In the genomic region with DNA sequence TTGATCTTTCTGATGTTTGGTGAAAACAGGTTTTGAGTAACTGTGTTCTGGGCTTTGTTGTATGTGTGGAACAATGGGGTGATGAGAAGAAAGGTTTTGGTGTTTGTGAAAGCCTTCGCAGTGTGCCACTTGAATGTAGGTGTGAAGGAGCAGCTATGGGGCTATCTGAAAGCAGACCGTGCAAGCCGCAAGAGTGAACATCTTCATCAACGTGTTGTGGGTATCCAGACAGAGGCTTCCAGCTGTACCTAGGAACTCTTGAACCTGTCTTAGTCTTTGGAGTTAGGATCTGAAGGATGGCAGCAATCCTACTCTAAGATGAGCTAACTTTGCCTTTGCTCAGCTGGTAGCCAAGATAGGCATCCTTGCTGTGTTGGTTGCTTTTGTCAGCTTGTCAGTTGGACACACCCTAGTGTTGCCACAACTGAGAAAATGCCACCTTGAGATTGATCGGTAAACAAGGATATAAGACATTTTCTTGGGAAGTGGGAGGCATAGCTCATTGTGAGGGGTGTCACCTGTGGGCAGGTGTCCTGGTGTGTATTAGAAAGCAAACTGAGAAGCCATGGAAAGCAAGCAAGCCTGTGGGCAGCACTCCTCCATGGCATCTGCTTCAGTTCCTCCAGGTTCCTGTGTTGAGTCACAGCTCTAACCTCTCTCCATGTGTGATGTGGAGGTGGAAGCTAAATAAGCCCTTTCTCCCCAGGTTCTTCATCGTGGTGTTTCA, we compare ENCODE assay signal across 19 mouse cellular contexts. TPM values are rescaled to one million over a fixed set of nuclear protein-coding genes. Genes with fewer than 3 reads are reported as not detected.
DNase-seq lines count a peak whose midpoint lies in the region; ATAC-seq and TF ChIP-seq lines count a peak whose summit lies in the region.
"Had no signal": no experiment of that assay in that cellular context is flagged by ENCODE, and none has a peak within 500 bp of the region (broad histone marks: within the 10 kb centered on the region; RNA-seq: fewer than 3 reads in every experiment).

No protein-coding gene starts in this region.

- H3K36me3 ChIP-seq in midbrain, embryonic 13.5 days: peaks cover 63% of the 10 kb centered on the region
- peaks cover 39% of the 10 kb centered on the region for H3K36me3 ChIP-seq in midbrain, embryonic 16.5 days (ENCODE audit: control insufficient read depth, insufficient read depth, low read length)

- DNase-seq in layer of hippocampus, adult 9-11 months: peak; percentile 57
- no peak for DNase-seq in layer of hippocampus, postnatal 36 days
- peak; percentile 50 to 55 for DNase-seq in right cerebral cortex, postnatal 36 days (ENCODE audit: low spot score in 2 of 2)
- DNase-seq: cerebellum, postnatal 10 days; kidney, adult 18-20 months; kidney, postnatal 10 days; lung, postnatal 14 days; retina, postnatal 1 day; thymus, postnatal 25 days had no signal

- H3K4me2 ChIP-seq in midbrain, embryonic 13.5 days (replicated peaks): no peak overlapping the region
- no peak overlapping the region for H3K4me2 ChIP-seq in midbrain, embryonic 16.5 days (ENCODE audit: low read length)
- H3K4me2 ChIP-seq: heart, embryonic 11.5 days; hindbrain, embryonic 15.5 days; liver, embryonic 15.5 days had no signal

- no peak for ATAC-seq in midbrain, embryonic 13.5 days
- no peak for ATAC-seq in midbrain, embryonic 16.5 days
- no peak for ATAC-seq in erythroid progenitor cell, adult 5-6 weeks (replicated peaks; ENCODE audit: low FRiP score, poor library complexity, severe bottlenecking)
- ATAC-seq: CD4-positive, CD25-positive, alpha-beta regulatory T cell, adult 4 months had no signal

- TF ChIP-seq POLR2A in cortical plate, adult 2 months (IDR thresholded peaks at IDR 0.05; ENCODE audit: extremely low read depth, insufficient read depth, low read length): 0 out of 2 replicates have a peak, but pooled peaks have one; percentile 2

- peaks cover 41% of the 10 kb centered on the region for H3K4me1 ChIP-seq in midbrain, embryonic 13.5 days (replicated peaks)
- peaks cover 21% of the 10 kb centered on the region for H3K4me1 ChIP-seq in midbrain, embryonic 16.5 days (ENCODE audit: control insufficient read depth, insufficient read depth, low read length)
- peaks cover 11% of the 10 kb centered on the region for H3K4me1 ChIP-seq in cortical plate, adult 2 months (ENCODE audit: control insufficient read depth, insufficient read depth, low read length)

- H3K27me3 ChIP-seq in midbrain, embryonic 13.5 days: no peaks in the 10 kb centered on the region
- H3K27me3 ChIP-seq in midbrain, embryonic 16.5 days (ENCODE audit: control insufficient read depth, insufficient read depth, low read depth, low read length): no peaks in the 10 kb centered on the region
- H3K27me3 ChIP-seq: hindbrain, embryonic 15.5 days; liver, embryonic 15.5 days; megakaryocyte, embryonic 14.5 days had no signal

- no peaks in the 10 kb centered on the region for H3K9me3 ChIP-seq in midbrain, embryonic 13.5 days
- H3K9me3 ChIP-seq in midbrain, embryonic 16.5 days (replicated peaks; ENCODE audit: control insufficient read depth, low read length, poor library complexity, severe bottlenecking): no peaks in the 10 kb centered on the region
- H3K9me3 ChIP-seq: hindbrain, embryonic 15.5 days; limb, embryonic 10.5 days; liver, embryonic 15.5 days; megakaryocyte, embryonic 14.5 days had no signal

- no peak overlapping the region for H3K4me3 ChIP-seq in midbrain, embryonic 13.5 days (replicated peaks)
- H3K4me3 ChIP-seq in midbrain, embryonic 16.5 days (ENCODE audit: low read depth, low read length): no peak overlapping the region
- H3K4me3 ChIP-seq in cortical plate, adult 2 months (ENCODE audit: insufficient read depth, low read length): no peak overlapping the region
- H3K4me3 ChIP-seq: hindbrain, embryonic 15.5 days; limb, embryonic 10.5 days; liver, embryonic 15.5 days; megakaryocyte, embryonic 14.5 days had no signal

- TF ChIP-seq CTCF in cortical plate, adult 2 months (IDR thresholded peaks at IDR 0.05; ENCODE audit: extremely low read depth, insufficient read depth, low read length): no peak

- 0 out of 2 replicates have a peak overlapping the region, but pooled peaks have one; percentile 30 for H3K27ac ChIP-seq in midbrain, embryonic 13.5 days
- H3K27ac ChIP-seq in midbrain, embryonic 16.5 days (ENCODE audit: low read length): no peak overlapping the region
- H3K27ac ChIP-seq in cortical plate, adult 2 months (ENCODE audit: insufficient read depth, low read length): no peak overlapping the region; the same call in 1 of the 2 replicates
- H3K27ac ChIP-seq: hindbrain, embryonic 15.5 days; limb, embryonic 10.5 days; liver, embryonic 15.5 days had no signal

- WGBS in midbrain, embryonic 13.5 days: 85% methylated on average over 6 of the region's 6 CpGs
- WGBS in midbrain, embryonic 16.5 days: 89% methylated on average over 6 of the region's 6 CpGs

- H3K9ac ChIP-seq in midbrain, embryonic 13.5 days (replicated peaks): no peak overlapping the region
- no peak overlapping the region for H3K9ac ChIP-seq in midbrain, embryonic 16.5 days (ENCODE audit: low read depth, low read length)
- H3K9ac ChIP-seq: hindbrain, embryonic 15.5 days; liver, embryonic 15.5 days had no signal

RNA-seq across cellular contexts. Expression of gene Tpt1, which starts 5.1 kb away (rescaled TPM):
- 100 to 1,000 TPM; 921 to 999 TPM for total RNA-seq in layer of hippocampus, postnatal 36 days (2021)
- 876 and 886 TPM in 2 replicates for polyA plus RNA-seq in midbrain, embryonic 13.5 days (2015; fragmentation: Nextera tagmentation; extraction: Ambion mirVana)
- polyA plus RNA-seq in midbrain, embryonic 16.5 days (2015; fragmentation: Nextera tagmentation; extraction: Ambion mirVana): 606 and 643 TPM in 2 replicates
- 840 and 847 TPM in 2 replicates for polyA plus RNA-seq in cortical plate, adult 2 months (2012; rRNA removed)
- total RNA-seq in erythroid progenitor cell, adult 5-6 weeks (2015; ENCODE audit: low replicate concordance): 3,144 and 3,174 TPM in 2 replicates
- 507 and 1,044 TPM in 2 replicates for total RNA-seq in erythroid progenitor cell, adult 5-6 weeks (2017; ENCODE audit: low replicate concordance)

Comparison
In these comparisons a context has a peak if more than half of its experiments do, and no peak if none do; other contexts are left out.
1. DNase-seq: peak in layer of hippocampus, adult 9-11 months (single experiment) and right cerebral cortex, postnatal 36 days (2 of 2); none in layer of hippocampus, postnatal 36 days (0 of 2).